Mouse (Mus musculus) bone marrow macrophage, adult 2 months (primary cell): Measurements from ENCODE around the gene Fgfr2. TPM values are rescaled to one million over a fixed set of nuclear protein-coding genes. Genes with fewer than 3 reads are reported as not detected.
A peak's percentile ranks its signal among the peaks of the same experiment; 100 is the strongest.

Experiments used
- H3K27ac ChIP-seq: 2 replicates; pipeline ENCODE4 v1.5.1; 2012; ENCODE audit warnings: low read depth, low read length; ENCODE audit not compliant: insufficient read depth
- H3K4me1 ChIP-seq: 2 replicates; pipeline ENCODE4 v1.6.1; 2012; ENCODE audit warnings: low read length; ENCODE audit not compliant: control insufficient read depth, insufficient read depth
- H3K4me3 ChIP-seq: 2 replicates; pipeline ENCODE4 v1.5.1; 2012; ENCODE audit warnings: mild to moderate bottlenecking, low read length, moderate library complexity; ENCODE audit not compliant: insufficient read depth
- CTCF ChIP-seq: IDR thresholded peaks from 2 replicates; pipeline ENCODE4 v1.5.1; 2012; ENCODE audit warnings: low read depth, mild to moderate bottlenecking, low read length, moderate library complexity
- POLR2A ChIP-seq: IDR thresholded peaks from 2 replicates; pipeline ENCODE4 v1.6.1; 2012; ENCODE audit warnings: mild to moderate bottlenecking, low read depth, low read length, borderline replicate concordance
- polyA plus RNA-seq: library from polyadenylated mRNA; stranded (reverse); fragments of >200 nt; gene quantifications from 2 replicates; pipeline ENCODE4 v1.2.4, GENCODE M21; 2012; ENCODE audit not compliant: missing spikeins, insufficient read depth, insufficient read length

Gene Fgfr2
- polyA plus RNA-seq, 1 experiment = 0.27 TPM

- H3K4me1 ChIP-seq = peaks cover 4% of the 10 kb centered on the region
- TF ChIP-seq POLR2A = no peak
- TF ChIP-seq CTCF = no peak
These were observed 506.8 kb downstream of the Fgfr2 start for GRCm38 (mm10) chr7:132616391-132616790.

GRCm38 (mm10) chr7:132615346-132615745 is 507.8 kb downstream of the Fgfr2 start:
- TF ChIP-seq CTCF (no peak), POLR2A (no peak)
- no peak overlapping the region for H3K27ac ChIP-seq
- H3K4me3 ChIP-seq = no peak overlapping the region
- peaks cover 4% of the 10 kb centered on the region for H3K4me1 ChIP-seq

More at GRCm38 (mm10) chr7:132616391-132616790, 506.8 kb downstream of the Fgfr2 start:
- H3K27ac ChIP-seq = no peak overlapping the region
- H3K4me3 ChIP-seq = no peak overlapping the region

- Histone ChIP-seq H3K4me3 (no peak overlapping the region), H3K4me1 (peaks cover 4% of the 10 kb centered on the region; the same call in 1 of the 2 replicates), H3K27ac (no peak overlapping the region)
- TF ChIP-seq CTCF (no peak), POLR2A (no peak)
These were observed 511.6 kb downstream of the Fgfr2 start for GRCm38 (mm10) chr7:132611530-132611929.

GRCm38 (mm10) chr7:132610468-132611318 is 512.5 kb downstream of the Fgfr2 start, which contains the start of gene Lhpp:
Gene Lhpp, plus strand, starts transcription at chr7:132610638.
- TF ChIP-seq CTCF (no peak), POLR2A (no peak)
- Histone ChIP-seq H3K27ac (peak within 1 kb of the TSS; percentile 38; the same call in 1 of the 2 replicates), H3K4me3 (peak within 1 kb of the TSS; percentile 73), H3K4me1 (peaks cover 4% of the 10 kb centered on the region; the same call in 1 of the 2 replicates)

GRCm38 (mm10) chr7:132608316-132609020 is 514.7 kb downstream of the Fgfr2 start:
- Histone ChIP-seq H3K27ac (no peak overlapping the region), H3K4me3 (no peak overlapping the region), H3K4me1 (peaks cover 4% of the 10 kb centered on the region; the same call in 1 of the 2 replicates)
- TF ChIP-seq CTCF = no peak

GRCm38 (mm10) chr7:132605689-132606088 is 517.5 kb downstream of the Fgfr2 start:
- TF ChIP-seq POLR2A = no peak
- TF ChIP-seq CTCF = no peak
- Histone ChIP-seq H3K4me1 (0 out of 2 replicates have a peak, but pooled peaks cover 4% of the 10 kb centered on the region), H3K27ac (no peak overlapping the region), H3K4me3 (no peak overlapping the region)

GRCm38 (mm10) chr7:132604720-132605119 is 518.4 kb downstream of the Fgfr2 start:
- Histone ChIP-seq H3K4me3 (no peak overlapping the region), H3K27ac (no peak overlapping the region), H3K4me1 (no peaks in the 10 kb centered on the region)
- TF ChIP-seq CTCF (no peak), POLR2A (no peak)

- Histone ChIP-seq H3K27ac (no peak overlapping the region), H3K4me3 (no peak overlapping the region), H3K4me1 (no peaks in the 10 kb centered on the region)
- no peak for TF ChIP-seq POLR2A
- no peak for TF ChIP-seq CTCF
These were observed 522.2 kb downstream of the Fgfr2 start for GRCm38 (mm10) chr7:132600926-132601325.

- Histone ChIP-seq H3K4me1 (no peaks in the 10 kb centered on the region), H3K4me3 (peak overlapping the region; percentile 22), H3K27ac (no peak overlapping the region)
- TF ChIP-seq CTCF (no peak), POLR2A (no peak)
These were observed 523.1 kb downstream of the Fgfr2 start for GRCm38 (mm10) chr7:132600026-132600425.
